Mouse (Mus musculus) kidney, postnatal 25 days (tissue): ENCODE data around the gene Fam186b.
"Not testable (repeated sequence)": the region's sequence is repeated elsewhere in the genome, so short reads cannot be mapped to it uniquely, and the experiment has no call there.

ENCODE experiments used
- DNase-seq, 2 experiments: peaks; one replicate each; pipeline ENCODE4 v3.0.0; 2021; ENCODE audit warnings: mixed read lengths in 2 of 2

Gene Fam186b

DNA sequence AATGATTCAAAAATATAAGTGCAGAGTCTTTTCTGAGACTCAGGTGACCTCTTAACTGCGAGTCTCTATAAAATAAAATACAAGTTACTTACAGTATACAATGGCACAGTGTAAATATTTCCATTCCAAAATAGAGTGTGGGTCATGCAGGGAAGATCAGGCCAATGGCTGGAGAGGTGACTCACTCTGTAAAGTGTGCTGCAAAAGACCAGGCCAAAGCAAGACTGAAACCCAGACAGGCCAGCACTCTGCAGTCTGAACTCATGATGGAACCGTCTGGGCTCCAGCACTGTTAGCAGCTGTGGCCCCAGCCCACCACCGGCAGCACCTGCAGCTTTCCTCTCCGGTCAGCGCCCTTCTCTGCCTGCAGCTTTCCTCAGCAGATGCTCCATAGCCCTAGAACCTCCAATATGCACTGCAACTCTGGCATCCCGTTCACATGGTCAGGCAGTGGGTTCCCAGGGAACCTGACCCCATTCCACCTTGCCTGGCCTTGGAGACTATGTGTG lies 40.4 kb downstream of the Fam186b start:
- DNase-seq = no peak

DNA sequence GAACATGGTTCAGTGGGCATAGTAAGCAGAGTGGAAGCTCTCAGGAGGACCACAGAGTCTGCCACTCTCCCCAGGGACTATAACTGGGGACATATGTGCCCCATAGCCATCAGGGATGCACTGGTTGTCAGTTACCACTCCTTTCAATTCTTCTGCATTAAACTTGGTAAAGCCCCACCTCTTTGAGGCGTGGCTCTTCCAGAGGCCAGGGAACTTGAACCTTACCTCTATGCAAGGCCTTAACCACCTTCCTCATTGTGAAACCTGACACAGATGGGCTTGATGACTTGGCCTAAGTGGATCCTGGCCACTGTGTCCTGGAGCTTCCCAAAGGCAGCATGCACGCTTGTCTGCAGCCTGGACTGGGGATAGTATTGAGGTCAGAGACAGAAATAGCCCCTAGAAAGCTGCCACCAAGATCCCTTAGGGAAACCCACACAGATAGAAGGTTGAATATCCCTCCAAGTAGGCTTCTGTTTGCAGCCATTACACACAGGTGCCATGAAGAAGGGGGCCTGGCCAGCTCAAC lies 41.1 kb downstream of the Fam186b start:
- no peak for DNase-seq

DNA sequence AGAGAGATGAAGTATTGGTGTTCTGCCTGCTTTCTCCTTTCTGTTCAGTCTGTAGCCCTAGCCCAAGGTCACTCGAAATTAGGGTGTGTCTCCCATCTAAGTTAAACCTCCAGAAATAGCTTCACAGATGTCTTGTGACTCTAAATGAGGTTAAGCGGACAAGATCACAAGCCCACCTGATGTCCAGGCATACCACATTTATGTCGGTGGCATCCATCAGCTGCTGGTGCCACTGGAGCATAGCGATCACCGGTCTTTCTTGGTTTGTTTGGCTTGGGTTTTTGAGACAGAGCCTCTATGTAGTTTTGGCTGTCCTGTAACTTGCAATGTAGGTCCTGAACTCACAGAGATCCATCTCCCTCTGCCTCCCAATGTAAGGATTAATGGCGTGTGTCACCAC lies 41.9 kb downstream of the Fam186b start:
- DNase-seq = no peak

DNA sequence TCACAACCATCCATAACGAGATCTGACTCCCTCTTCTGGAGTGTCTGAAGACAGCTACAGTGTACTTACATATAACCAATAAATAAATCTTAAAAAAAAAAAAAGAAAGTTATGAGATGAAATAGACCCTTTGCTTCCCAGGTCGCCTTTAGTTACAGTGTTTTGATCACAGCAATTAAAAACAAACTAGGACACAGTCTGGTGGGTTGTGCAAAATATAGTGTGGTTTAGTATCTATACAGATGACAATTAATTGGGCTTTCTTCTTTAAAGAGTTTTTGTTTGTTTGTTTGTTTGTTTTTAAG lies 42.6 kb downstream of the Fam186b start:
- not testable (repeated sequence) for DNase-seq

DNA sequence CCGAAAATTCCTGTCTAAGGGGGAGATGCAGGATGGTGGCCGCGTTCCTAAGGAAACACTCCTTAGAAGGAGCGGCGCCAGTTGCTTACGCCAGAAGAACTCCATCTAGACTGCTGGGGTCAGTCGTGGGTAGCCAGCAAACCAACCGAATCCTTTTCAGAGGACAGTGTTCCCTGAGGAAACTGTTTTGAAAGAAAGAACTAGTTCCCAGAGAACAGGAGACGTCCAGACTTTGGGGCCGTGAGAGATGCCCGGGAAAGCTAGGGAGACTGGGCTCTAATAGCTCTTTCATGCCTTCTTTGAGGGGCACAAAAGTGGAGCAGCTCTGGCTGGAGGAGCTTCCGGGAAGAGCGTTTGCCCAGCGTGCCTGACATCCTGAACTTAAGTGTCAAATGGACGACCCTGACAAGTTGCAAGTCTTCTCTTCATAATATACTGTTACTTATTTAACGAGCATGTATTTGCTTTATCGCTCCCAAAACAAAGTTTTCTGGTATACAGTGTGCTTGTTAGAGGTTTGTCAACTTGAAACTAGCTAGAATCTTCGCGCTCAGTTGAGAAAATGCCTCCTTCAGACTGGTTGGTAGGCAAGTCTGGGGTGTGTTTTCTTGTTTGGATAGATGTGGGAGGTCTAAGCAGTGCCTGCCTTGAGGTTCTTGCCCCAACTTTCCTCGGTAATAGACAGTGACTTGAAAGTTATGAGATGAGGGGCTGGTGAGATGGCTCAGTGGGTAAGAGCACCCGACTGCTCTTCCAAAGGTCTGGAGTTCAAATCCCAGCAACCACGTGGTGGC lies 43.1 kb downstream of the Fam186b start:
- peak; percentile 77 to 85 for DNase-seq

DNA sequence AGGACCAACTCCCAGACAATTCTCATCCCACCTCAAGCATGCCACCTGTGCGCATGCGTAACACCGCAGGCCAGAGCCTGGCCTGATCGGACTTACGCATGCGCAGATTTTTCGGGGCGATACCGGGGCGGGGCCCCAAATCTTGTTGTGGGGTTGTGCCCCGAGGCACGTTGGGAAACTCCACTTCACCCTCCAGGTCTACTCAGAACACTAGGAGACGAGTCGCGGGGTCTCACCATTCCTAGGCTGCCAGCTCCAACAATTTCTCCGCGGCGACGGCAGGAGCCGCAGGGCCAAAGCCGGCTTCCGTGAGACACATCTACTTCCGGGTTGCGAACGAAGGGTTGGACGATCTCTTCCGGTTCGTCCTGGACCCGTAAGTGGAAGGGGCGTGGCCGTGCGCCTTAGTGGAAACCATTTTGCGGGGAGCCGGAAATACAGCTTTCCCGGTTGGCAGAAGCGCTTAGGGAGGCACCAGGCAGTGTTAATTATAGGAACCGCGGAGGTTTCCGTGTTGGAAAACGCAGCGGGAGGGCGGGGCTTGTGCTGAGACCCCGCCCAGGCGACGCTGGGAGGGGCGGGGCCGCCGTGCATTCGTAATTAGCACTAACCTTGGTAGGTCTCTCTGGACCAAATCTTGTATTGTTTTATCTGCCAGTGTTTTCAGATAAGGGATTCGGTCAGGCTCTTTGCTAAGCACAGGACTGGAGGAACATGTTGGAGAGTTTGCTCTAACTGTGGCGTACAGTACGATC lies 43.9 kb downstream of the Fam186b start, which contains the start of gene Mcrs1:
Gene Mcrs1, minus strand, starts transcription at position 336 of the 755 bp plus-strand sequence.
- DNase-seq = peak; percentile 99

DNA sequence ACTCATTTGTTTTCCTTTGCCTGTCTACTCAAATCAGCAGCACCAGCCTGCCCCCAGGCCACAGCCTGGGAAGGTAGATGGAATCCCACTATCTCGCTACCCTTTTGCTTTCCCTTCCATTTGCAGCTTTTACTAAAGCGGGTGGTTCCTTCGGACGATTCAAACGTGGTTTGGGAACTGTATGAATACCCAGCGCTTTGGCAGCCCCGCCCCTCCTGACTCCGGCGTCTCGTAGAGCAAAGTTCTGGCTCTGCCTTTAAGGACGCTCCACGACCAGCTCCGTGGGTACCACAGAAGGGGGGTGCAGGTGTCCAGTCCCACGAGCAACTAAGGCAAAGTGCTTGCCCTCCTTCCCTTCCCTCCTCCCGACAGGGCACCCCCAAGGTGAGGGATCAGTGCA lies 44.6 kb downstream of the Fam186b start:
- peak; percentile 27 to 50 for DNase-seq

DNA sequence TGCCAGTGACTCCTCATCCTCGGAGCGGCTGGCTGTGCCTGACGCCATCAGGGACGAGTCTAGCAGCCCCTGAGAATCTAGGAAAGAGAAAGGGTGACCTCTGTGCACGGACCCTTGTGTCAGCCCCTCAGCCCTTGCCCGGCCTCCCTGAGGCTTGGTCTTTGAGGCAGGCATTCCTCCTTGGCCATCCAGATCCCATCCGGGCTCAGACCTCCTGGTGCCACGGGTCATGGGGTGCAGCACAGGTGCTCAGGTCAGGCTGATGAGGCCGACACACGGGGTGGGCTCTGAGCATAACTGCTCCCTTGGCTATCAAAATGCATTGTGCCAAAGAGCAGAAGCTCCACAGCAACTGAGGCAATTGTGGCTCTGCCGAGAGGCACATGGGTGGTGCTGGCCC lies 45.8 kb downstream of the Fam186b start:
- no peak for DNase-seq

DNA sequence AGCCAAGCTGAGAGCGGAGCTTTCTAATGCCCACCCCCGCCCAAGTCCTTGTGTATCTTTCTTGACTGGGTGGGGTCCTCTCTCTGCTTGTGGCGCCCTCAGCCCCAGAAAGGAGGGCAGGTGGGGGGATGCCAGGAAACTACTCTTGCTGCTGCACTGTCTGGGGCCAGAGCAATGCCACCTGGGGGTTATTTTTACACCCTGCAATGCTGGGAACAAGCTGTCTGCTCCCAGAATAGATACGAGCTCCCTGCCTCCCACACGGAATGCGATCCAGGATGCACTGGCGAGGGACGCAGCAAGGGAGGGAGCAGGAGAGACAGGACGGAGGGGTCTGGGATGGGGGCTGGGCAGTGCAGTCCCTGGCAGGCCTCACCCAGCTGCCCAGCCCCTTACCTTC lies 46.7 kb downstream of the Fam186b start:
- no peak for DNase-seq

DNA sequence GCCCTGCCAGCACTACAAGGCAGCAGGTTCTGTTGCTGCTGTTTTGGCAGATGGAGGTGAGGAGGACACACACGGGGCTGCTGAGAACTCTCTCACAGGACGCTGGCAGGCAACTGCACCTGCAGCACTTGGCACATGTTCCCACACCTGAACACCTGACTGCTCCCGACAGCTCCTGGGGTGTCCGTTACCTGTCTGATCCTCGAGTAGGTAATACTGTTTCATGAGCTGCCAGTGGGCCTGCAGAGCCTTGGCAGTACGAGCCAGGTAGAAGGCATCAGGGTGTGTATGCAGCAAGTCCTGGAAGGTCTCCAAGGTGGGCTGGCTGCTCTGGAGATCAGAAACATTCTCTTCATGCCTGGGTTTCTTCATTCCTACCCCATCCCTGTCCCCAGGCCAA lies 49.0 kb downstream of the Fam186b start:
- not testable (repeated sequence) for DNase-seq

DNA sequence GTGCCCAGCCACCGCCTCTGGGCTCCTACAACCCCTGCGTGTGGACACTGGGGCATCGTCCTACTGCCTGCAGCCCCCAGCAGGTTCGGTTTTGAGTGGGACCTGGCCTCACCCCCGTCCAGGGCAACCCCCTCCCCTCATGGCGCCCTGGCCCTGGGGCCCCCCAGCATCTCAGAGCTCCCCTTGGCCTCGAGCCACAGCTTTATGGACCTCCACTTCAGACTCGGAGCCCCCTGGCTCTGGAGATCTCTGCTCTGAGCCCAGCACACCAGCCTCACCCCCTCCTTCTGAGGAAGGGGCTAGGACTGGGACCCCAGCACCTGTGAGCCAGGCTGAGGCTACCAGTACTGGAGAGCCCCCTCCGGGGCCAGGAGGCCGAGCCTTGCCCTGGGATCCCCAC lies 53.6 kb downstream of the Fam186b start:
- no peak for DNase-seq

DNA sequence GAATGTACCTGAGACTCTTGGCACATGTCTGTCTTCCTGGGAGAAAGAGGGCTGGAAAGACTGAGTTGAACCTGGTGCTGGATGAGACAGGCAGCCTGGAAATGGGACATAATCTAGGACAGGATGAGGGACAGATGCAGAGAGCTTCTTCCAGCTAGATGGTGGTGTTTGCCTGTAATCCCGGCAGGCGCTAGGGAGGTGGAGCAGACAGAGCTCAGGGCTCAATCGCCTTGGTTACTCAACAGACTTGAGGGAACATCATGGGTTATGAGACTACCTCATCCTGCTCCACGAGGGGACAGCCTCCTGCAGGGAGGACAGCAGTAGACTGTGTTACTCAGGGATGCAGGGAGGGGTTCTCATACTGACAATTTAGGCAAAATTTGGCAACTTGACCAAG lies 54.4 kb downstream of the Fam186b start:
- DNase-seq = no peak

DNA sequence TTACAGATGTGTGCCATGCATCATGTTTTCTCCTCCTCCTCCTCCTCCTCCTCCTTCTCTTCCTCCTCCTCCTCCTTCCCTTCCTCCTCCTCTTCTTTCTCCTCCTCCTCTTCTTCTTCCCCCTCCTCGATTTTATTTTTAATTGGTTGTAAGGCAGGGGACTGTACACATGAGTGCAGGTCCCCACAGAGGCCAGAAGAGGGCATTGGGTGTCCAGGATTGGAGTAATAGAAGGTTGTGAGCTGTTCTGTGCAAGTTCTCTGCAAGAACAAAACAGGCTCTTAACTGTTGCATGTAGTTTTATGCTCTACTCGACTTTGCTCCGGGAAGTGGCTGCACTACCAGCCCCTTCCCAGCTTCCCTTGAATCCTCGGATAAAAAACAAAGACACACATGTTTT lies 55.6 kb downstream of the Fam186b start:
- DNase-seq = no peak

DNA sequence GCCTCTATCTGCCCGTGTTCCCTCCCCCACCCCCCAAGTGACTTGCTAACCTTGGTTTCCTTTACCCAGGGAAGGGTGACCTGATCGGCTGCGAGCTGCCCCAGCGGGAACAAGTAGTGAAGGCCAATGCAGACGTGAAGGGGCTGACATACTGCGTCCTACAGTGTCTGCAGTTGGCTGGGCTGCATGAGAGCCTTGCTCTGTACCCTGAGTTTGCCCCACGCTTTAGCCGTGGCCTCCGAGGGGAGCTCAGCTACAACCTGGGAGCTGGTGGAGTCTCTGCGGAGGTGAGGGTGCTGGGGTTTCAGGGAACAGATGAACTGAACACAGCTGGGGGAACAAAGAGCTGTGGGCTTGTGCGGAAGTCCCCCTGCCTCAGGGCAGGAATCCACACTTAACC lies 57.7 kb downstream of the Fam186b start:
- DNase-seq = no peak

DNA sequence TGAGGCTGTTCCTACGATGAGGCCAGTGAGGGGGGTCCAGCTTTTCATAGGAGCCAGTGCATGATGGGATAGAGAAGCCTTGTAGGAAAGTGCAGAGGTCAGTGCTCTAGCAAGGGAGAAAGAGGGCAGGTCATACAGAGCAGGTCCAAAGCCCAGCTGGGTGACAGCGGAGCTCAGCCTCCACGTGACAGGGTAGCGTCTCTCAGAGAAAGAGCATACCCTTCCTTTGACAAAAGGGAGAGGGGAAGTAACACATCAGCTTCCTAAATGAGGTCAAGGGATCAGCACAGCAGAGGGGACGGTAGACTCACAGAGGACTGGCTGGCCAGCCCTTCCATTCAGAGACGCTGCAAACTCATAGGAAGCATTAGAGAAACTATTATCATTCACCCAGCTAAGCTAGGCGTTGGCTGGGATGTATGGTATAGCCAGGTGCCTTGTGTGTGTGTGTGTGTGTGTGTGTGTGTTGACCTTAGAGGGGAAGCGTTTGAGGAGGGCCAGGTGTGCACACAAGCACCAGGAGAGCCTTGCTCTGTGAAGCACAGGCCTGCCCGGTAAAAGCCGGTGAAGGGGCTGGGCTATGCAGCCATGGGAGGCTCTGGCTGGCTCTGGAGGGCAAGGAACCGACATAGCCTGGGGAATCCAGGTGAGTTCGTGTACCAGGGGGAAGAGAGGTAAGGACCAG lies 61.2 kb downstream of the Fam186b start:
- no peak for DNase-seq

DNA sequence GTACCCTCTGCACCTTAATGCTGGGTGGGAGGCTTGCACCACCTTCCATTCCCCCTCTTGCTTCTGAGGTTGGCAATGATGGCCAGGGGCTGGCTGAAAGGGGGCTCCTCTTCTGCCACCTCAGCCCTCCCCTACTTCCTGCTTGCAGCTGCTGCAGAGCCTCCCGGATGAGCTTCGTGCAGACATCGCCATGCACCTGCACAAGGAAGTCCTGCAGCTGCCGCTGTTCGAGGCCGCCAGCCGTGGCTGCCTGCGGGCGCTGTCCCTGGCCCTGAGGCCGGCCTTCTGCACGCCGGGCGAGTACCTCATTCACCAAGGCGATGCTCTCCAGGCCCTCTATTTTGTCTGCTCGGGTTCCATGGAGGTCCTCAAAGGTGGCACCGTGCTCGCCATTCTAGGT lies 62.0 kb downstream of the Fam186b start:
- DNase-seq = no peak

DNA sequence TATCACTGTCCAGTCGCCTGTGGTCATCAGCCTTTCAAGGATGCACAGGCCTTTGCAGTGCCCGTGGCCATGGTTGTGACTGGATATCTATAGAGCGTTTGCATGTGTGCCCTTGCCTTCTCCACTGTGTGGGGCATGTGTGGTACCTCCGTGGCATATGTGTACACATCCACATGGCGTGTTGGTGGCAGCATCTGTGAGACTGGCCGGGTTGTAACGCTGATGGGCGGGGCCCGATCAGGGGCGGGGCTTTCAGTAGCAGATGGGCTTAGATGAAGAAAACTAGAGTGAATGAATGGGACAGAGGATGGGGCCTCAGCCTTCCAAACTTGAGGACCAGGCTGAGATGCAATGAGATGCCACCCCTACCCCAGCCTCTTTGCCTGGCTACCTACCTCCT lies 63.7 kb downstream of the Fam186b start:
- DNase-seq = no peak

DNA sequence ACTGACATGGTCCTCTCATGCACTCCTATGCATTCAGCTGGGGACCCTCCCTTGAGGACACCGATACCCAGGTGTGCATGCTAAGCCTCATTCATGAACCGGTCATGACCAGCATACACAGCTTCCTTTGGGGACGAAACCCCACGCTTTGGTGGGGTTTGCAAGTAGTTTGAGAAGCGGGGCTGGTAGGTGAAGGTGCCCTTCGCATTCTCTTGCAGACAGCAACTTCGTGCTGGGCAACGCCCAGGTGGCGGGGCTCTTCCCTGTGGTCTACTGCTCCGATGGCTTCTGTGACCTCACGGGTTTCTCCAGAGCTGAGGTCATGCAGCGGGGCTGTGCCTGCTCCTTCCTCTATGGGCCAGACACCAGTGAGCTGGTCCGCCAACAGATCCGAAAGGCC lies 69.6 kb downstream of the Fam186b start:
- no peak for DNase-seq

DNA sequence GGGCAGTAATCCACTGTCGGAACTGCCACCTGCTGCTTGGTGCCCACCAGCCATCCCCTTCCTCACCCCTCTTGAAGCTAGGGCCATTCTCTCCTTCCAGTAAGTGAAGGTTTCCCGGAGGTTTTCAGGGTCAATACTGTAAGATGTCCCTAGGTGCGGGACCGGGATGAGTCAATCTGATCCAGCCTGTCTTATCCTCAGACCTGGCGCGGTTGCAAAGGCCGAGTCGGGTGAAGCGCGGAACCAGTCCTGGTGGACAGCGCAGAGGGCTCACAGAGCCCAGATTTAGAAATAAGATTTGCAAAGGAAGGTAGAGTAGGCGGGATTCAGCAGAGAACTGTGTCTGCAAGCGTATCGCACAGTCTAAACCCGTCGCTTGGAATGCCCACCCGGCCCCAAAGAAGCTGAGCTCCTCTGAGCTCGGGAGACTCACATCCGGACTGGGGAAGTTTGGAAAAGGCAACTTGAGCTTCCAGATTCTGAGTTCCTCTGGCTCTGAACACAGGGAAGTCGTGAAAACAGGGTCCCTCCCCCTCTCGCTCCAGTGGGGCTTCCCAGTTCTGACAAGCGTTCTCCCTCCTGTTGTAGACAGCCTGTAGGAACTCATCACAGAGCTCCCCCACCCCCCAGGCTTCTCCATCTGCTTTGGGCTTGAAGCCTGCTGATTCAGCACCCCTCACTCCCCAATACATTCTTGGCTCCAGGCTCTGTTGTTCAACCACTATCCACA lies 70.4 kb downstream of the Fam186b start:
- no peak for DNase-seq

DNA sequence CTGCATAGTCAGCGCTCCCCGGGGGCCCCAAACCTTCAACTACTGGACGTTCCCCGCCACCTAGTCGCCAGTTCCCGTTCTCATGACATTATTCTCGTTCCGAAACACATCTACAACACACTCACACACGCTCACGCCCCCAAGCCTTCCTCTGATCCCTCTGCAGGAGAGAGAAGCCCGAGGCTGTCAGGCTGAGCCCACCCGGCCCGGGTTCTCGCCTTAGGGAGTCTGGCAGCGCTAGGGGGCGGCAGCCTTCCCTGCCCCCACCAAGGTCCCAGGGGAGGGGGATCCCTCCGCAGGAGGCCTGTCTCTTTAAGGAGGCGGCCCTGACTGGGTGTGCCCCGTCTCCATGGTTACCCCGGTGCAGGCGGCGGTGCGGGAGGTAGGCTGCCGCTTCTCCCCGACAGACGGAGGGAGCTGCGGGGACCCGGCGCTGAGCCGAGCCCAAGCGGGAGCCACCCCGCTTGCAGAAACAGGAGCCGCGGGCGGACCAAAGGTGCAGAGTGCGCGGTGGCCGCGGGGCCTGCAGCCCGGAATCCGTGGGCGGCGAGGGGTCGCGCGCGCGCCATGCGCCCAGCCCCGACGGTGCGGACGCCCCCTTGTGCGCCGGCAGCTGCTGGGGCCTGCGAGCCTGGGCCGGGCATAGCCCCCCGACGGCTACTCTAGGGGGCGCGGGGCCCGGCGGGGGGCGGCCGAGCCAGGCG lies 71.3 kb downstream of the Fam186b start, which contains the start of gene Kcnh3:
Gene Kcnh3, plus strand, starts transcription at position 654 of the 704 bp plus-strand sequence.
- DNase-seq = peak; percentile 65 to 80

DNA sequence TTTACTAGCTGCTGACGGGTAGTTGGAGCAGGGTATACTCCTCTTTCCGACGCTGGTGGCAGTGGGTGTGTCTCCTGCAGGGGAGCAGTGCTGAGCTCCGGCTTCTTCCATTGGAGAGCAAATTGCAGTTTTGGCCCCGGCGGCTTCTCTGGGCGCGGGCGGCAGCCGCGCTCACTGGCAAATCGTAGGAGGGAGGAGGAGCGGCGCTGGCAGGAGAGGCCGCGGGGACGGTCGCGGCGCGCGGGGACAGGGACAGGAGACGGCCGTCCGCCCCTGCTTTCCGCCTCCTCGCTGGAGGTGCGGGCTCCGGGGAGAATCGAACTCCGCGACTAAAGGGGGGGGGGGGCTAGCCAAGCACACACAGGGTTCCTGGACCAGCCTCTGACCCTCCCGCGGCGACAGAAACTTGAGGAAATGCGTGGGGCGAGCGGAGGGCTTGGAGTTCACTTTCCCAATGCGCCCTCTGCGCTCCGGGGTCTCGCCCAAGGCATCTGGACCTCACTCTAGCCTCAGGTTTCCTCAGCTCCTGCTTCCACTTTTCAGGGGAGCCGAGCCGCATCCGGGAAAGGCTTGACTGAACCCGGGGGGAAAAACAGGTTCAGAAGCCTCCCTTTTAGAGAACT lies 72.0 kb downstream of the Fam186b start:
- peak; percentile 35 to 54 for DNase-seq
